Mouse (Mus musculus) liver, embryonic 11.5 days (tissue): Measurements from ENCODE around the gene Cyp2d11. TPM values are rescaled to one million over a fixed set of nuclear protein-coding genes. Genes with fewer than 3 reads are reported as not detected.

ENCODE experiments used
- microRNA-seq: library from miRNA; unstranded; fragments of <30 nt; microRNA quantifications from one replicate; pipeline ENCODE4, GENCODE M21; 2017; ENCODE audit warnings: borderline number of aligned reads
- polyA plus RNA-seq: library from polyadenylated mRNA; unstranded; fragments of >200 nt; fragmentation: Nextera tagmentation; extraction: Ambion mirVana; gene quantifications from 2 replicates; pipeline ENCODE4 v1.2.1, GENCODE M21; 2014

Gene Cyp2d11
- polyA plus RNA-seq, 1 experiment from 2014 or later = not detected

Small RNA genes lying within 50 kb of the gene (microRNA-seq; reads per million reads assigned to microRNA genes)
- gene Gm25990 (not detected), gene Gm27331 (not detected), gene Mir7684 (not detected)

Other genes with a start within 250 kb of the Cyp2d11 start
- gene Srebf2, start 246.8 kb downstream of the Cyp2d11 start, polyA plus RNA-seq = 99.7 and 101 TPM in 2 replicates
- 0.12 and 0.73 TPM in 2 replicates for gene Shisa8, start 181.2 kb downstream of the Cyp2d11 start, polyA plus RNA-seq
- 0.16 and 0.56 TPM in 2 replicates for gene Tnfrsf13c, start 169.7 kb downstream of the Cyp2d11 start, polyA plus RNA-seq
- gene Cenpm, start 149.3 kb downstream of the Cyp2d11 start, polyA plus RNA-seq = 56.5 and 58.8 TPM in 2 replicates
- not detected in 2 replicates for gene 1500009C09Rik, start 141.6 kb downstream of the Cyp2d11 start, polyA plus RNA-seq
- 7.1 and 7.4 TPM in 2 replicates for gene Sept3, start 119.1 kb downstream of the Cyp2d11 start, polyA plus RNA-seq
- 0.25 and 0.58 TPM in 2 replicates for gene Wbp2nl, start 95.1 kb downstream of the Cyp2d11 start, polyA plus RNA-seq
- gene Naga, start 55.1 kb downstream of the Cyp2d11 start, polyA plus RNA-seq = 33.7 and 37.2 TPM in 2 replicates
- gene Pheta2, start 55.1 kb downstream of the Cyp2d11 start, polyA plus RNA-seq = 34.0 and 35.4 TPM in 2 replicates
- gene Smdt1, start 55.1 kb downstream of the Cyp2d11 start, polyA plus RNA-seq = 218 and 233 TPM in 2 replicates
- gene Ndufa6, start 39.7 kb downstream of the Cyp2d11 start, polyA plus RNA-seq = 432 and 467 TPM in 2 replicates
- 6.8 and 7.0 TPM in 2 replicates for gene Cyp2d22, start 13.8 kb downstream of the Cyp2d11 start, polyA plus RNA-seq
- gene Cyp2d10, start 13.2 kb upstream of the Cyp2d11 start, polyA plus RNA-seq = 8.2 and 10.3 TPM in 2 replicates
- 0.32 and 0.55 TPM in 2 replicates for gene Cyp2d9, start 39.4 kb upstream of the Cyp2d11 start, polyA plus RNA-seq
- not detected in 2 replicates for gene Cyp2d12, start 161.1 kb upstream of the Cyp2d11 start, polyA plus RNA-seq
- not detected in 2 replicates for gene Cyp2d34, start 226.9 kb upstream of the Cyp2d11 start, polyA plus RNA-seq